Mouse (Mus musculus) MEL (cell line): ENCODE measurements around the gene Myh6. TPM values are rescaled to one million over a fixed set of nuclear protein-coding genes. Genes with fewer than 3 reads are reported as not detected.
"Not testable (repeated sequence)": the region's sequence is repeated elsewhere in the genome, so short reads cannot be mapped to it uniquely, and the experiment has no call there.

ENCODE experiments used
- DNase-seq: peaks from one replicate; pipeline ENCODE4 v3.0.0; 2011; ENCODE audit warnings: low read depth, low spot score
- H3K27ac ChIP-seq: 2 replicates; pipeline ENCODE4 v1.5.1; 2012; ENCODE audit warnings: low read depth, mild to moderate bottlenecking, control low read depth, low read length, moderate library complexity; ENCODE audit not compliant: control insufficient read depth
- H3K27me3 ChIP-seq, 2 experiments: fragments of 150-350 bp in 1 of 2; sonication (generic) in 1 of 2; 2 replicates each; pipeline ENCODE4 v1.6.1; 2012; ENCODE audit warnings: low read length in 2 of 2, mild to moderate bottlenecking in 2 of 2, improper control_type of control experiment in 1 of 2, moderate library complexity in 1 of 2; ENCODE audit not compliant: insufficient read depth in 2 of 2, control insufficient read depth in 1 of 2
- H3K36me3 ChIP-seq, 2 experiments: 2 replicates each; pipeline ENCODE4 v1.6.1; 2012 to 2014; ENCODE audit warnings: low read length in 2 of 2, improper control_type of control experiment in 1 of 2, inconsistent platforms in 1 of 2, mild to moderate bottlenecking in 1 of 2; ENCODE audit not compliant: insufficient read depth in 2 of 2, control insufficient read depth in 1 of 2
- H3K4me1 ChIP-seq, 2 experiments: fragments of 150-350 bp in 1 of 2; sonication (generic) in 1 of 2; 2 replicates each; pipeline ENCODE4 v1.6.1; 2012; ENCODE audit warnings: low read length in 2 of 2, improper control_type of control experiment in 1 of 2, mild to moderate bottlenecking in 1 of 2; ENCODE audit not compliant: insufficient read depth in 2 of 2, control insufficient read depth in 1 of 2
- H3K4me3 ChIP-seq, 2 experiments: fragments of 150-350 bp in 1 of 2; sonication (generic) in 1 of 2; 2 replicates each; pipeline ENCODE4 v1.5.1; 2012; ENCODE audit warnings: low read depth in 2 of 2, low read length in 2 of 2, mild to moderate bottlenecking in 2 of 2, moderate library complexity in 2 of 2, control low read depth in 1 of 2, improper control_type of control experiment in 1 of 2; ENCODE audit not compliant: control insufficient read depth in 1 of 2, insufficient read depth in 1 of 2
- H3K79me2 ChIP-seq: 2 replicates; pipeline ENCODE4 v1.6.1; 2012; ENCODE audit warnings: mild to moderate bottlenecking, low read length, moderate library complexity; ENCODE audit not compliant: control insufficient read depth, poor library complexity, insufficient read depth
- H3K9ac ChIP-seq: 2 replicates; pipeline ENCODE4 v1.6.1; 2012; ENCODE audit warnings: low read depth, mild to moderate bottlenecking, control low read depth, low read length, moderate library complexity; ENCODE audit not compliant: control insufficient read depth, poor library complexity, severe bottlenecking
- H3K9me3 ChIP-seq: fragments of 150-350 bp; sonication (generic); replicated peaks from 2 replicates; pipeline ENCODE4 v1.6.1; 2012; ENCODE audit warnings: mild to moderate bottlenecking, low read length, improper control_type of control experiment, moderate library complexity; ENCODE audit not compliant: insufficient read depth
- CTCF ChIP-seq, 3 experiments: IDR thresholded peaks in 2 of 3; conservative IDR thresholded peaks in 1 of 3; 2 replicates each; pipeline ENCODE4 v1.5.1; 2011 to 2012; ENCODE audit warnings: low read length in 3 of 3, low read depth in 2 of 3, mild to moderate bottlenecking in 2 of 3, improper control_type of control experiment in 1 of 3, inconsistent platforms in 1 of 3, mixed read lengths in 1 of 3, moderate library complexity in 1 of 3; ENCODE audit not compliant: control insufficient read depth in 1 of 3, insufficient read depth in 1 of 3, poor library complexity in 1 of 3, severe bottlenecking in 1 of 3
- EP300 ChIP-seq, 2 experiments: IDR thresholded peaks; 2 replicates each; pipeline ENCODE4 v1.6.1; 2011; ENCODE audit warnings: improper control_type of control experiment in 2 of 2, low read length in 2 of 2, low read depth in 1 of 2, mild to moderate bottlenecking in 1 of 2
- HCFC1 ChIP-seq: IDR thresholded peaks from 2 replicates; pipeline ENCODE4 v1.6.1; 2012; ENCODE audit warnings: low read depth, mild to moderate bottlenecking, inconsistent platforms, low read length, improper control_type of control experiment, moderate library complexity
- JUND ChIP-seq: IDR thresholded peaks from 2 replicates; pipeline ENCODE4 v1.6.1; 2011; ENCODE audit warnings: low read depth, mild to moderate bottlenecking, improper control_type of control experiment, low read length
- KAT2A ChIP-seq: conservative IDR thresholded peaks from 2 replicates; pipeline ENCODE4 v1.6.1; 2012; ENCODE audit warnings: low read depth, low read length, improper control_type of control experiment, inconsistent platforms
- MAZ ChIP-seq: IDR thresholded peaks from 2 replicates; pipeline ENCODE4 v1.6.1; 2012; ENCODE audit warnings: low read depth, mild to moderate bottlenecking, inconsistent platforms, low read length, improper control_type of control experiment
- MEF2A ChIP-seq: IDR thresholded peaks from 2 replicates; pipeline ENCODE4 v1.6.1; 2014; ENCODE audit warnings: low read depth, mild to moderate bottlenecking, inconsistent platforms, low read length, improper control_type of control experiment; ENCODE audit not compliant: poor library complexity, insufficient replicate concordance, severe bottlenecking; ENCODE audit errors: extremely low read depth
- MXI1 ChIP-seq: IDR thresholded peaks from 2 replicates; pipeline ENCODE4 v1.6.1; 2011; ENCODE audit warnings: mild to moderate bottlenecking, low read depth, low read length, improper control_type of control experiment
- MYC ChIP-seq: IDR thresholded peaks from 2 replicates; pipeline ENCODE4 v1.6.1; 2011; ENCODE audit warnings: low read depth, mild to moderate bottlenecking, low read length, improper control_type of control experiment, moderate library complexity
- NELFE ChIP-seq: IDR thresholded peaks from 2 replicates; pipeline ENCODE4 v1.6.1; 2011; ENCODE audit warnings: low read depth, low read length, improper control_type of control experiment
- NRF1 ChIP-seq: IDR thresholded peaks from 2 replicates; pipeline ENCODE4 v1.6.1; 2014; ENCODE audit warnings: low read depth, mild to moderate bottlenecking, inconsistent platforms, low read length, improper control_type of control experiment, moderate library complexity; ENCODE audit not compliant: poor library complexity, insufficient read depth, severe bottlenecking
- POLR2A ChIP-seq, 2 experiments: IDR thresholded peaks; 2 replicates each; pipeline ENCODE4 v1.6.1; 2011 to 2012; ENCODE audit warnings: low read length in 2 of 2, mild to moderate bottlenecking in 2 of 2, control low read depth in 1 of 2, improper control_type of control experiment in 1 of 2, low read depth in 1 of 2, moderate library complexity in 1 of 2; ENCODE audit not compliant: control insufficient read depth in 1 of 2, insufficient read depth in 1 of 2, poor library complexity in 1 of 2
- RCOR1 ChIP-seq: IDR thresholded peaks from 2 replicates; pipeline ENCODE4 v1.6.1; 2012; ENCODE audit warnings: low read depth, mild to moderate bottlenecking, inconsistent platforms, low read length, improper control_type of control experiment
- SIN3A ChIP-seq: IDR thresholded peaks from 2 replicates; pipeline ENCODE4 v1.6.1; 2012; ENCODE audit warnings: low read length, improper control_type of control experiment, inconsistent platforms
- TCF12 ChIP-seq: IDR thresholded peaks from 2 replicates; pipeline ENCODE4 v1.6.1; 2014; ENCODE audit warnings: low read depth, mild to moderate bottlenecking, inconsistent platforms, low read length, improper control_type of control experiment, moderate library complexity
- USF1 ChIP-seq: IDR thresholded peaks from 2 replicates; pipeline ENCODE4 v1.6.1; 2014; ENCODE audit warnings: low read depth, mild to moderate bottlenecking, inconsistent platforms, low read length, improper control_type of control experiment, moderate library complexity
- USF2 ChIP-seq, 2 experiments: IDR thresholded peaks; 2 replicates each; pipeline ENCODE4 v1.6.1; 2011 to 2012; ENCODE audit warnings: improper control_type of control experiment in 2 of 2, low read length in 2 of 2, borderline replicate concordance in 1 of 2, inconsistent platforms in 1 of 2, low read depth in 1 of 2, mild to moderate bottlenecking in 1 of 2; ENCODE audit not compliant: insufficient read depth in 1 of 2
- ZKSCAN1 ChIP-seq: IDR thresholded peaks from 2 replicates; pipeline ENCODE4 v1.6.1; 2012; ENCODE audit warnings: low read depth, mild to moderate bottlenecking, inconsistent platforms, low read length, improper control_type of control experiment, moderate library complexity
- ZMIZ1 ChIP-seq: IDR thresholded peaks from 2 replicates; pipeline ENCODE4 v1.6.1; 2012; ENCODE audit warnings: low read depth, mild to moderate bottlenecking, inconsistent platforms, low read length, improper control_type of control experiment, moderate library complexity
- polyA plus RNA-seq, 2 experiments: library from polyadenylated mRNA; stranded (reverse) in 1 of 2; unstranded in 1 of 2; fragments of >175 nt in 1 of 2; fragments of >200 nt in 1 of 2; gene quantifications; 2 replicates each; pipeline versions ENCODE4 v1.2.1 to v1.2.4; 2012; ENCODE audit warnings: low replicate concordance in 2 of 2, low read depth in 1 of 2; ENCODE audit not compliant: insufficient read length in 2 of 2, insufficient read depth in 1 of 2, missing spikeins in 1 of 2
- total RNA-seq: library from RNA; depleted of rRNA; stranded (reverse); fragments of 300-350 nt; gene quantifications from 2 replicates; pipeline ENCODE4 v1.2.3, GENCODE M21; 2012

Gene Myh6
- total and polyA plus RNA-seq, 3 experiments, result not detected

GRCm38 (mm10) chr14:55001938-55002686 lies 35.4 kb upstream of the Myh6 start (continued):
- no peak for TF ChIP-seq POLR2A (IDR thresholded peaks at IDR 0.05; ENCODE audit: control insufficient read depth in 1 of 2, insufficient read depth in 1 of 2, low read depth in 1 of 2, low read length in 2 of 2, poor library complexity in 1 of 2)
- TF ChIP-seq RCOR1, result peak; percentile 41; the same call in 1 of the 2 replicates
- TF ChIP-seq SIN3A, result peak; percentile 63
- no peak for TF ChIP-seq NELFE

DNA sequence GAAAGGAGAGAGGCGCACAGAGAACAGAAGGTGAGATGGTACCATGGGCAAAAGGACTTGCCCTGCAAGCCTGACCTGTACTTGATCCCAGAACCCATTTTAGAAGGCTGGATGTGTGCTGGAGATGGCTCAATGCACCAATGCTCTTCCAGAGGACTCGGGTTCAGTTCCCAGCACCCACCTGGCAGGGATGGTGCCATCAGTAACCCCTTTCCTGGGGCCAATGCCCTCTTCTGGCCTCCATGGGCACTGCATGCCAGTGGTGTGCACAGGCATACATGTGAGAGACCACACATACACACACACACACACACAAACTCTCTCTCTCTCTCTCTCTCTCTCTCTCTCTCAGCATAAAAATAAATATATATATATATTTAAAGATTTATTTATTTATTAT lies 34.7 kb upstream of the Myh6 start:
- DNase-seq, result no peak
- peaks cover 2 to 35% of the 10 kb centered on the region in 2 experiments; a peak in 3 of 4 replicates for H3K4me1 ChIP-seq
- TF ChIP-seq NRF1, result no peak
- TF ChIP-seq USF1, result no peak
- TF ChIP-seq ZMIZ1, result no peak
- peak in 2 of 3 experiments; percentile 16 to 41; a peak in 4 of 6 replicates for TF ChIP-seq CTCF (IDR thresholded peaks at IDR 0.05 in 2 of 3, conservative IDR thresholded peaks at IDR 0.05 in 1 of 3; ENCODE audit: control insufficient read depth in 1 of 3, insufficient read depth in 1 of 3, low read depth in 2 of 3, low read length in 3 of 3, poor library complexity in 1 of 3, severe bottlenecking in 1 of 3)
- no peak for TF ChIP-seq POLR2A (IDR thresholded peaks at IDR 0.05; ENCODE audit: control insufficient read depth in 1 of 2, insufficient read depth in 1 of 2, low read depth in 1 of 2, low read length in 2 of 2, poor library complexity in 1 of 2)
- no peak overlapping the region for H3K27ac ChIP-seq
- no peak overlapping the region for H3K9ac ChIP-seq
- H3K4me3 ChIP-seq, result no peak overlapping the region
- peaks cover 0 to 2% of the 10 kb centered on the region in 2 experiments for H3K27me3 ChIP-seq
- H3K9me3 ChIP-seq, result no peaks in the 10 kb centered on the region
- H3K79me2 ChIP-seq, result no peaks in the 10 kb centered on the region
- H3K36me3 ChIP-seq, result peaks cover 0 to 9% of the 10 kb centered on the region in 2 experiments; a peak in 2 of 4 replicates

GRCm38 (mm10) chr14:55000814-55001213 lies 34.1 kb upstream of the Myh6 start:
- Histone ChIP-seq H3K9me3 (no peaks in the 10 kb centered on the region), H3K4me1 (peaks cover 2 to 35% of the 10 kb centered on the region in 2 experiments; a peak in 3 of 4 replicates), H3K36me3 (peaks cover 0 to 9% of the 10 kb centered on the region in 2 experiments; a peak in 2 of 4 replicates), H3K27ac (no peak overlapping the region), H3K79me2 (no peaks in the 10 kb centered on the region; the same call in 1 of the 2 replicates), H3K4me3 (no peak overlapping the region), H3K9ac (no peak overlapping the region), H3K27me3 (peaks cover 0 to 2% of the 10 kb centered on the region in 2 experiments)
- DNase-seq, result no peak
- no peak for TF ChIP-seq EP300 (IDR thresholded peaks at IDR 0.05; ENCODE audit: low read depth in 1 of 2, low read length in 2 of 2)
- no peak for TF ChIP-seq USF2 (IDR thresholded peaks at IDR 0.05; ENCODE audit: borderline replicate concordance in 1 of 2, insufficient read depth in 1 of 2, low read depth in 1 of 2, low read length in 2 of 2)
- TF ChIP-seq MXI1, result no peak
- no peak for TF ChIP-seq JUND
- no peak for TF ChIP-seq MAZ
- TF ChIP-seq ZKSCAN1, result no peak
- TF ChIP-seq POLR2A (IDR thresholded peaks at IDR 0.05; ENCODE audit: control insufficient read depth in 1 of 2, insufficient read depth in 1 of 2, low read depth in 1 of 2, low read length in 2 of 2, poor library complexity in 1 of 2), result no peak
- no peak for TF ChIP-seq NRF1
- no peak for TF ChIP-seq HCFC1
- no peak for TF ChIP-seq MYC
- no peak for TF ChIP-seq MEF2A
- TF ChIP-seq KAT2A, result no peak
- no peak for TF ChIP-seq TCF12

DNA sequence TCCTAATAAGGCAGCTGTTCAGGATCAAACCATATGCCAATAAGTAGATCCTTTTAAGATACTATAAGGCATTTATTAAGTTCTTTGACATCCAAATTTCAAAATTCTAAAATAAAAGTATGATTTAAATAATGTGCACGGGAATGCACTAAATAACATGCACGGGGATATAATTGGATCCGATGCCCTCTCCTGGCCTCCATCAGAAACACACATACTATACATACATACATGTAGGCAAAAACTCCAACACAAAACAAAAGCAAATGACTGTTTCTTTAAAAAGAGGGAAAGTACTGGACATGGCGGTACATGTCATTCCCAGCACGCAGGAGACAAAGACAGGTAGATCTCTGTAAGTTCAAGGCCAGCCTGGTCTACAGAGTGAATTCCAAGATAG lies 33.1 kb upstream of the Myh6 start:
- H3K79me2 ChIP-seq, H3K4me3 ChIP-seq, H3K9ac ChIP-seq, DNase-seq, H3K27me3 ChIP-seq, H3K27ac ChIP-seq, H3K36me3 ChIP-seq, H3K9me3 ChIP-seq: not testable (repeated sequence)
- H3K4me1 ChIP-seq, result peaks cover 2 to 29% of the 10 kb centered on the region in 2 experiments; a peak in 3 of 4 replicates
